Mouse (Mus musculus) cortical plate, adult 2 months (tissue): Measurements from ENCODE around the gene Zer1. TPM values are rescaled to one million over a fixed set of nuclear protein-coding genes. Genes with fewer than 3 reads are reported as not detected.
"Not testable (repeated sequence)": the region's sequence is repeated elsewhere in the genome, so short reads cannot be mapped to it uniquely, and the experiment has no call there.

ENCODE experiments used
- H3K27ac ChIP-seq: fragments of 200-500 bp; 2 replicates; pipeline ENCODE4 v1.5.1; 2012; ENCODE audit warnings: low read length, control low read depth, inconsistent platforms; ENCODE audit not compliant: insufficient read depth
- H3K4me1 ChIP-seq: fragments of 200-500 bp; 2 replicates; pipeline ENCODE4 v1.6.1; 2011; ENCODE audit warnings: low read length; ENCODE audit not compliant: control insufficient read depth, insufficient read depth
- H3K4me3 ChIP-seq: fragments of 200-500 bp; 2 replicates; pipeline ENCODE4 v1.5.1; 2011; ENCODE audit warnings: mild to moderate bottlenecking, low read length, control low read depth; ENCODE audit not compliant: insufficient read depth
- CTCF ChIP-seq: fragments of 200-500 bp; IDR thresholded peaks from 2 replicates; pipeline ENCODE4 v1.5.1; 2011; ENCODE audit warnings: mild to moderate bottlenecking, control low read depth, low read length; ENCODE audit not compliant: insufficient read depth; ENCODE audit errors: extremely low read depth
- POLR2A ChIP-seq: fragments of 200-500 bp; IDR thresholded peaks from 2 replicates; pipeline ENCODE4 v1.6.1; 2011; ENCODE audit warnings: mild to moderate bottlenecking, low read length, control low read depth; ENCODE audit not compliant: insufficient read depth; ENCODE audit errors: extremely low read depth
- polyA plus RNA-seq: library from polyadenylated mRNA; depleted of rRNA; stranded (reverse); fragments of >200 nt; gene quantifications from 2 replicates; pipeline ENCODE4 v1.2.3, GENCODE M21; 2012; rRNA removed

Gene Zer1
- 155 and 173 TPM in 2 replicates for polyA plus RNA-seq

DNA sequence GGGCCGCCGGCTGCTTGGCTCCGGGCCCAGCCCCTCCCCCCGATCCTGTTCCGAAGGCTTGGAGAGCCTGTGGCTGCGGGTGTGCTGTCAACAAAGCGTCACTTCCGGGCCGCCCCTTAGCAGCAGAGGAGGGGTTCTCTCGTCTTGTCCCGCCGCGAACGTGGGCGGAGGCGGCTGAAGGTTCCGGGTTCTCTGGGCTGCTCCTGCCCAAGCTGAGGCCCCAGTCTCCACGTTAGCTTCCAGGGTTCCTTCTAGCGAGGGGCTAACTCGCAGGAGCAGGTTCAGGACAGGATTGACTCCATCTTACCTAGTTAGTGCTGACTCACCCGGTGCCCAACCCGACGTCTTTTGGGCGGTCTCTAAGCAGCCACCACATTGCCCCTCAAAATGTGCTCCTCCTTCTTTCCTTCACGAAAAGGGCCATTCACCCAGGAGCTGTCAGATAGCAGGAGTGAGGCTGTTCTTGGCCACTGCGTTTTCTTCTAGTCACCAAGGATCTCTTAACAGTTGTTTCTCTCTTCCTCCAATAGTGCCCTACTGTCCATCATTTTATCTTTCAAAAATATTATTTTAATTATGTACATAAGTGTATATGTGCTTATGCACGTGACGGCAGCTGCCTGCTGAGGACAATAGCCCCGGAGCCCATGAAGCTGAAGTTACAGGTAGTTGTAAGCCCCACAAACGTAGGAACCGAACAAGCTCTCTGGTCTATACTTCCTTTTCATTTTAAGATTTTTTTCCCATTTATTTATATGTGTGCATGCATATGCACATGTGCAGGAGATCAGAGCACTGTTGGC lies at the start of gene Zer1:
Zer1 (minus strand) TSS at position 114 of the 803 bp plus-strand sequence.
- Histone ChIP-seq H3K4me1 (peaks cover 11% of the 10 kb centered on the region), H3K27ac (peak within 1 kb of the TSS; percentile 95), H3K4me3 (peak within 1 kb of the TSS; percentile 80)
- TF ChIP-seq POLR2A (peak; percentile 90; the same call in 1 of the 2 replicates), CTCF (no peak)

GRCm38 (mm10) chr2:30173541-30174240 lies 49.3 kb upstream of the Zer1 start:
- no peak overlapping the region for H3K27ac ChIP-seq
- H3K4me3 ChIP-seq = no peak overlapping the region
- TF ChIP-seq POLR2A = no peak
- H3K4me1 ChIP-seq = 0 out of 2 replicates have a peak, but pooled peaks cover 1% of the 10 kb centered on the region

DNA sequence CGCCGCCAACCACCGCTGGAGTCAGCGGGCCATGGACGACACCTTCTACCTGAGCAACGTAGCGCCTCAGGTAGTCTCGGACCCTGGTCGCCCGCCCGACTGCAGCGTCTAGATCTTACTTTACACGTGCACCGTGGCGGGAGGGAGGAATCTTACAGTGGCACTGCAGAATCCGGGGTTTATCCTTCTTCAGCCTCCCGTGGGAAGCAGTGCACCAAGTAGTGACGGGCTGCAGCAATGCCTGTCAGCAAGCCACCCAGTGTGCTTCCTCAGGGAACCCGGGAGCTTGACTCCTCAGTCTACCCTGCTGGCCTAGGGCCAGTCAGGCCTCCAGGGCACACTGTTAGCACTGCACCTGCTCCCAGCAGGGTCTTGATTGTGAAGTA lies 47.6 kb upstream of the Zer1 start:
- Histone ChIP-seq H3K4me1 (no peaks in the 10 kb centered on the region), H3K27ac (peak overlapping the region; percentile 85), H3K4me3 (peak overlapping the region; percentile 77)
- TF ChIP-seq POLR2A (no peak), CTCF (no peak)

DNA sequence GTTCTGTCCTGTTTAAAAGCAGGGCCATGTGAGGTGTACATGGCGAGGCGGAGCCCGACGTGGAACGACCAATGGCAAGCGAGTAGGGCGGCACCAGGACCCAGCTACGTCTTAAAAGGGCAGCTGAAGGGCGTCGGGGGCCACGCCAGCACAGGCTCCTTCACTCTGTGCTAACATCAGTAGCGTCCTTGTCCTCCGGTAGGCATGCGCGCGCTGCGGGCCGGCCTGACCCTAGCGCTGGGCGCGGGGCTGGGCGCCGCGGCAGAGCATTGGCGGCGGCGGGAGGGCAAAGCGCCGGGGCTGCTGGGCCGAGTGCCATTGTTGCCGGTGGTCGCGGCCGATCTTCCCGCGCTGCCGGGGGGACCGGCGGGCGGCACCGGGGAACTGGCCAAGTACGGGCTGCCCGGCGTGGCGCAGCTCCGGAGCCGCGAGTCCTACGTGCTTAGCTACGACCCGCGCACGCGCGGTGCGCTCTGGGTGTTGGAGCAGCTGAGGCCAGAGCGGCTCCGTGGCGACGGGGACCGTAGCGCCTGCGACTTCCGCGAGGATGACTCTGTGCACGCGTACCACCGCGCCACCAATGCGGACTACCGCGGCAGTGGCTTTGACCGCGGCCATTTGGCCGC lies 47.1 kb upstream of the Zer1 start, which contains the start of gene Endog:
Endog (plus strand) TSS at position 123 of the 626 bp plus-strand sequence.
- H3K4me1 ChIP-seq = no peaks in the 10 kb centered on the region
- peak within 1 kb of the TSS; percentile 85 for H3K27ac ChIP-seq
- peak within 1 kb of the TSS; percentile 77 for H3K4me3 ChIP-seq
- peak; percentile 98 for TF ChIP-seq POLR2A
- no peak for TF ChIP-seq CTCF

- H3K4me3 ChIP-seq = no peak overlapping the region
- no peaks in the 10 kb centered on the region for H3K4me1 ChIP-seq
- TF ChIP-seq POLR2A = no peak
- no peak overlapping the region for H3K27ac ChIP-seq
Observed at GRCm38 (mm10) chr2:30166677-30167076, 42.3 kb upstream of the Zer1 start.

- TF ChIP-seq CTCF = no peak
- no peak for TF ChIP-seq POLR2A
- H3K4me1 ChIP-seq = no peaks in the 10 kb centered on the region
- H3K27ac ChIP-seq = no peak overlapping the region
Observed at GRCm38 (mm10) chr2:30164340-30164932, 40.1 kb upstream of the Zer1 start.

GRCm38 (mm10) chr2:30161809-30162208 lies 37.4 kb upstream of the Zer1 start:
- peak; percentile 63; the same call in 1 of the 2 replicates for TF ChIP-seq CTCF
- TF ChIP-seq POLR2A = no peak
- Histone ChIP-seq H3K4me1 (no peaks in the 10 kb centered on the region), H3K4me3 (no peak overlapping the region), H3K27ac (no peak overlapping the region)

More at GRCm38 (mm10) chr2:30164340-30164932, 40.1 kb upstream of the Zer1 start:
- no peak overlapping the region for H3K4me3 ChIP-seq

GRCm38 (mm10) chr2:30159871-30160270 lies 35.5 kb upstream of the Zer1 start:
- not testable (repeated sequence) for H3K4me3 ChIP-seq, H3K4me1 ChIP-seq, H3K27ac ChIP-seq

- H3K4me1 ChIP-seq = no peaks in the 10 kb centered on the region
- TF ChIP-seq CTCF = no peak
- TF ChIP-seq POLR2A = no peak
Observed at GRCm38 (mm10) chr2:30152616-30153015, 28.2 kb upstream of the Zer1 start.

GRCm38 (mm10) chr2:30151840-30152239 lies 27.5 kb upstream of the Zer1 start:
- Histone ChIP-seq H3K27ac (no peak overlapping the region), H3K4me1 (no peaks in the 10 kb centered on the region), H3K4me3 (no peak overlapping the region)
- TF ChIP-seq POLR2A = no peak
- TF ChIP-seq CTCF = no peak

More at GRCm38 (mm10) chr2:30152616-30153015, 28.2 kb upstream of the Zer1 start:
- H3K4me3 ChIP-seq = no peak overlapping the region
- H3K27ac ChIP-seq = no peak overlapping the region
